Mouse (Mus musculus): ENCODE data around the gene Gm9837.

Gm9837 gene

GRCm38 (mm10) chr11:53469968-53470695, at the start of gene Gm9837:
Gene Gm9837 (minus strand): TSS chr11:53470479.
- DNase-seq (ENCODE audit: low spot score): peak; percentile 89

- DNase-seq (ENCODE audit: low spot score): peak; percentile 61
Measured at GRCm38 (mm10) chr11:53519207-53520121, 49.2 kb upstream of the Gm9837 start, which contains the start of gene Sept8. Gene Sept8 (plus strand): TSS chr11:53519257.

- DNase-seq (ENCODE audit: low spot score): no peak
Measured at GRCm38 (mm10) chr11:53518759-53519158, 48.5 kb upstream of the Gm9837 start.

GRCm38 (mm10) chr11:53516775-53517627, 46.7 kb upstream of the Gm9837 start:
- no peak for DNase-seq (ENCODE audit: low spot score)

- no peak for DNase-seq (ENCODE audit: low spot score)
Measured at GRCm38 (mm10) chr11:53510351-53510750, 40.1 kb upstream of the Gm9837 start.

- DNase-seq (ENCODE audit: low spot score): no peak
Measured at GRCm38 (mm10) chr11:53508591-53508990, 38.3 kb upstream of the Gm9837 start.

- DNase-seq (ENCODE audit: low spot score): peak; percentile 99
Measured at GRCm38 (mm10) chr11:53508152-53508551, 37.9 kb upstream of the Gm9837 start.

- peak; percentile 67 for DNase-seq (ENCODE audit: low spot score)
Measured at GRCm38 (mm10) chr11:53507098-53507805, 37.0 kb upstream of the Gm9837 start.

- no peak for DNase-seq (ENCODE audit: low spot score)
Measured at GRCm38 (mm10) chr11:53505026-53505663, 34.9 kb upstream of the Gm9837 start.

- DNase-seq (ENCODE audit: low spot score): no peak
Measured at GRCm38 (mm10) chr11:53504376-53504775, 34.1 kb upstream of the Gm9837 start.

- DNase-seq (ENCODE audit: low spot score): no peak
Measured at GRCm38 (mm10) chr11:53503738-53504137, 33.5 kb upstream of the Gm9837 start.

GRCm38 (mm10) chr11:53502039-53502765, 31.9 kb upstream of the Gm9837 start:
- no peak for DNase-seq (ENCODE audit: low spot score)

GRCm38 (mm10) chr11:53500569-53500968, 30.3 kb upstream of the Gm9837 start:
- peak; percentile 54 for DNase-seq (ENCODE audit: low spot score)

- no peak for DNase-seq (ENCODE audit: low spot score)
Measured at GRCm38 (mm10) chr11:53496946-53497345, 26.7 kb upstream of the Gm9837 start.

GRCm38 (mm10) chr11:53495417-53495816, 25.1 kb upstream of the Gm9837 start:
- DNase-seq (ENCODE audit: low spot score): peak; percentile 53

GRCm38 (mm10) chr11:53493243-53493955, 23.1 kb upstream of the Gm9837 start:
- no peak for DNase-seq (ENCODE audit: low spot score)

GRCm38 (mm10) chr11:53491954-53492401, 21.7 kb upstream of the Gm9837 start:
- DNase-seq (ENCODE audit: low spot score): peak; percentile 46

GRCm38 (mm10) chr11:53489421-53489820, 19.1 kb upstream of the Gm9837 start:
- DNase-seq (ENCODE audit: low spot score): no peak

- DNase-seq (ENCODE audit: low spot score): no peak
Measured at GRCm38 (mm10) chr11:53489007-53489406, 18.7 kb upstream of the Gm9837 start.
